Mouse (Mus musculus) spleen, embryonic (tissue): ENCODE results near the gene Fam169b.

Experiments
- CTCF ChIA-PET: fragments of 350-600 bp; sonication (Branson Sonifier 250); formaldehyde crosslinking; loops from one replicate; lab custom pipeline; 2022; lab: Charles Lee

Fam169b gene

GRCm38 (mm10) chr7:68315068-68315467 lies 41.4 kb downstream of the Fam169b start:
- CTCF ChIA-PET = no interaction called here

GRCm38 (mm10) chr7:68318006-68318788 lies 44.6 kb downstream of the Fam169b start:
- CTCF ChIA-PET = no interaction called here

GRCm38 (mm10) chr7:68318979-68319378 lies 45.3 kb downstream of the Fam169b start:
- CTCF ChIA-PET = interaction anchor here (0.5 kb wide), 1 partner anchor 56 kb away, joined by 5 read pairs; no protein-coding TSS in a partner anchor

DNA sequence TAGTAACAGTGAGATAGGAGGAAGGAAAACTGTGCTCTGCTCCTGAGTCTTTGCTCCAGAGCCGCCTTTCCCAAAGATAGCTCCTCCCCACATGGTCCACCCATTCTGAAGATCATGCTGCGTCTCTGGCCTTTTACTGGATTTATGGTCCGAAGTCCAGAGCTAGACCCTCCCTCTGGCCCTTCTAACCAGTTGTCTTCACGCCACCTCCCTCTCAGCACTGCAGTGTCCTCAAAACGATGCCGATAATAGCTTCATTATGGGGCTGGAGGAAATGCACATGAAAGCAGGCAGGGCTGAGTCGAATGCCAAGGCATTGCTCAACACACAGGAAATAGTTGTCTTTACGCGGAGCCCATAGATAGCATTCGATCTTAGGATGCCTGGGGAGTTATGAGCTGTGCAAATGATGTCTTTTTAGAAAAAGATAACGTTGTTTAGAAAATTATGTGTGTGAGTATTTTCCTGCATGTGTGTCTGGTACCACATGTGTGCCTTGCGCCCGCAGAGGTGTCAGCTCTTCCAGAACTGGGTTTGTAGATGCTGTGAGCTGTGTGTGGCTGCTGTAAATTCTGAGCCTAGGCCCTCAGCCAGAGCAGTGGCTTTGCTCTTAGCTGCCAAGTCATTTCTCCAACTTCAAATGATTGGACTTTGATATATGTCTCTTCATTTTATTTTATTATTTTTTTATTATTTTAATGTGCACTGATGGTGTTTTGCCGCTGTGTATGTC lies 46.6 kb downstream of the Fam169b start:
- CTCF ChIA-PET = interaction anchor here (0.6 kb wide), 2 partner anchors 40 to 397 kb away, joined by 4 read pairs; no protein-coding TSS in a partner anchor

- CTCF ChIA-PET = interaction anchor here (0.6 kb wide), 1 partner anchor 19 kb away, joined by 4 read pairs; no protein-coding TSS in a partner anchor
Measured at GRCm38 (mm10) chr7:68323051-68323450, 49.4 kb downstream of the Fam169b start.

DNA sequence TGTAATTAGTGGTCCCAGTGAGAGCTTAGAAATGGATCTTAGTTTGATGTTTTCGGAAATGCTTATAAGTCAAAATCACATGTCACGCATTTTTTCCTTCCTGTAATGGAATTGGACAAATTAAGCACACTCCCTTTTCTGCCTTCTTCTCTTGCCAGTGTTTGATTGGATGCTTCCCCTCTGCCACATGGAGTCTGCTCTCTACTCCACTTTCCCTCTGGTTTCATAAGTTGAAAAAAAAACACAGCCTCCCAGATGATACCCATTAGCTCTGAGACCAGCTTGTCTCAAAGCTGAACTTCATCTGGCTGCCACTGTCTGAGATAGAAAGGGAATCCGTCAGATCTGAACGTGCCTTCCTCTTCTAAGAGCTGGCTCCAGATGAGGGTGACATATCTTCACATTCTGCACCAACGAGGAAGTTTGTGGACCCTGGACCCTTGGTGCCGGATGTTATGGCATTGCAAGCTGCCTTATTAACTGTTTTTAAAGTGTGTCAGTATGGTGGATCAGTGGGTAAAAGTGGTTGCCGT lies 52.6 kb downstream of the Fam169b start:
- CTCF ChIA-PET = interaction anchor here (0.7 to 0.8 kb wide), 2 partner anchors 12 to 41 kb away, joined by 3 read pairs; no protein-coding TSS in a partner anchor

GRCm38 (mm10) chr7:68329000-68329399 lies 55.4 kb downstream of the Fam169b start:
- CTCF ChIA-PET = no interaction called here

DNA sequence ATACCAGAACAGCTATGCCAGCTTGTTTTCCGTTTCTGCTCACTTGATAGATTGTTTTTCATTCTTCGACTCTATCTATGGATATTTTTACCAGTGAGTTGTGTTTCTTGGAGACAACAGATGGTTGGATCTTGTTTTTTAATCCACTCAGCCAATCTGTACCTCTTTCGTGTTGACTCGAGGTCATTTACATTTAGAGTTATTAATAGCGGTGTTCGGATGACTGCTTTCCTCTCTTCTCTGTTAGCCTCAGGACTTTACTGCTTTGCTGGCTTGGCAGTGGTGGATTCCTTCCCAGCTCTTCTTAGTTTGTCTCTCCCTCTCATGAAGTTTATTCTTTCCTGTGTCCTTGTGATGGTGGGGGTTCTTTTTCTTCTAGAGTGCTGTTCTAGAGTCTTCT lies 59.2 kb downstream of the Fam169b start:
- CTCF ChIA-PET = no interaction called here

- CTCF ChIA-PET = interaction anchor here (1.0 kb wide), 1 partner anchor 10 kb away, joined by 3 read pairs; no protein-coding TSS in a partner anchor
Measured at GRCm38 (mm10) chr7:68337080-68337781, 63.6 kb downstream of the Fam169b start.

- CTCF ChIA-PET = interaction anchor here (1.0 kb wide), 1 partner anchor 12 kb away, joined by 3 read pairs; no protein-coding TSS in a partner anchor
Measured at GRCm38 (mm10) chr7:68338680-68339079, 65.0 kb downstream of the Fam169b start.

- CTCF ChIA-PET = interaction anchor here (0.5 to 0.7 kb wide), 2 partner anchors 80 to 84 kb away, joined by 3 read pairs; no protein-coding TSS in a partner anchor
Measured at GRCm38 (mm10) chr7:68344561-68344960, 70.9 kb downstream of the Fam169b start.

GRCm38 (mm10) chr7:68345963-68346362 lies 72.3 kb downstream of the Fam169b start:
- CTCF ChIA-PET = interaction anchor here (0.6 kb wide), 1 partner anchor 25 kb away, joined by 5 read pairs; no protein-coding TSS in a partner anchor

GRCm38 (mm10) chr7:68355325-68356076 lies 81.9 kb downstream of the Fam169b start:
- CTCF ChIA-PET = interaction anchor here (0.6 kb wide), 1 partner anchor 15 kb away, joined by 3 read pairs; no protein-coding TSS in a partner anchor

DNA sequence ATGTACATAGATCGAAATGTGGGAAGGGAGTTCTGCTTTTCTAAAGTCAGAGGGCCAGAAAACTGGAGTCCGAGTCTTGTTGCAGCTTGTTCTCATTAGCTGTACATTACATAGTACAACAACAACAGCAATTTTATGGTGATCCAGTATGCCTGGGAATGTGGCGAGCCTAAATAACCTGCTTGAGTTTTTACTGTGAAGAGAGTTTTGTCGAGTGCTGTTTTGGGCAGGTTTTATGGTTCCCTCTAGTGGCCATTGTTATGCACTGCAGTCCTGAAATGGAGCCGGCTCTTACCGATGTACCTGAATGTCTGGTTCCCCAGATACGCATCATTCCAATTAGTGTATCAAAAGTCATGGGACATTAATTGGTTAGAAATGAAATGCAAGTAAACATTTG lies 83.8 kb downstream of the Fam169b start:
- CTCF ChIA-PET = interaction anchor here (0.6 to 1.0 kb wide), 2 partner anchors 13 to 568 kb away, joined by 3 to 5 read pairs; no protein-coding TSS in a partner anchor

DNA sequence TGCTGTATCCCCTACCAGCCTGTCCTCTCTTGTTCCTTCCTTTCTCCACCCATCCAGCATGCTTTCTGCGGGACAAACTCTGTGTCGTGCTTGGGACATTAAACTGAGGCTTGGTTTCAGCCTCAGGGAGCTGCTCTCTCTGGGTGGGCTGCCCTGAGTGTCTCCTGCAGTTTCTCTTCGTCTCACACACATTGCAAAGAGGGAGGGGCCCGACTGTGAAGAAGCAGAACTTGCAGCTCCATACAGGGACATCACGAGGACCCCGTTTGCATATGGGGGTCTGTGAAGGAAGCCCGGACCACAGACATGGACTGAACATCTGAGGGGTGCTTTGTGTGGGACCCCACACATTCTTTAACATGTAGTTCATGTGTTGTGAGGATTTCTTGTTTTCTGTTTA lies 89.0 kb downstream of the Fam169b start:
- CTCF ChIA-PET = no interaction called here

- CTCF ChIA-PET = no interaction called here
Measured at GRCm38 (mm10) chr7:68365711-68366110, 92.1 kb downstream of the Fam169b start.

- CTCF ChIA-PET = interaction anchor here (0.7 kb wide), 1 partner anchor 15 kb away, joined by 4 read pairs; no protein-coding TSS in a partner anchor
Measured at GRCm38 (mm10) chr7:68368948-68369347, 95.3 kb downstream of the Fam169b start.

GRCm38 (mm10) chr7:68369694-68370093 lies 96.1 kb downstream of the Fam169b start:
- CTCF ChIA-PET = interaction anchor here (0.7 kb wide), 1 partner anchor 16 kb away, joined by 4 read pairs; no protein-coding TSS in a partner anchor

DNA sequence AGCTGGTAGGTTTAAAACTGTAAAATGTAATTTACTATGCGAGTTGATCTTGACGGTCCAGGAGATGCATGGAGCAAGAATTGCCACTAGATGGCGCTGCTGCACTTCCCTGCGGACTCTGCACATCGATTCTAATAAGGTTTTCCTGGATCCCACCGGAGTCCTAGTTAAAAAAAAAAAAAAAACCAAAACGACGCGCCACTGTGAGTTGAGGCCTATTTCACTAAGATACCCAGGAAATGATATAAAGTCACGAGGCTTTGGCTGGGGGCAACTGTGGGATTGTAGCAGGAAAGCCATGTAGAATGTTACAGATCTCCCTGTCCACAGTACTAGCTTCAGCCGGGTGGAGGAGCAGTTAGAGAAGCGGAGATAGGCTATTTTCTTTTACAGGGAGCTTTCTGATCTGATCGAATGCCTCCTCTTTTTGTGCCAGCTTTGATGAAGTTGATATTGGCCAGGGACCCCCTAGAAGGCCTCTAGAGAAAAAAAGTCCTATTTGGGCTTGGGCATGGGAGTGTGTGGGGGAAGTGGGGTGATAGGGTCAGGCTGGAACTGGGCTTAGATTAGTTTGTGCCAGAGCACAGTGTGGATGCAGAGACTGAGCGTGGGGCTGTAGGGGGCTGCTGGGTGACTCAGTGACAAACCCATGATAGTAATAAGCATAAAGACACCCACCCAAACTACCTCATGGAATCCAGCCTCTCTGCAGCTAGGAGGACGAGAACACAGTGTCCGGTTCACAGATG lies 100.6 kb downstream of the Fam169b start:
- CTCF ChIA-PET = no interaction called here
